Mouse (Mus musculus): ENCODE data around the gene Aff3. TPM values are rescaled to one million over a fixed set of nuclear protein-coding genes. Genes with fewer than 3 reads are reported as not detected.

Gene Aff3
- polyA plus RNA-seq (2017; shearing (Covaris generic)) = 8.7 TPM

DNA sequence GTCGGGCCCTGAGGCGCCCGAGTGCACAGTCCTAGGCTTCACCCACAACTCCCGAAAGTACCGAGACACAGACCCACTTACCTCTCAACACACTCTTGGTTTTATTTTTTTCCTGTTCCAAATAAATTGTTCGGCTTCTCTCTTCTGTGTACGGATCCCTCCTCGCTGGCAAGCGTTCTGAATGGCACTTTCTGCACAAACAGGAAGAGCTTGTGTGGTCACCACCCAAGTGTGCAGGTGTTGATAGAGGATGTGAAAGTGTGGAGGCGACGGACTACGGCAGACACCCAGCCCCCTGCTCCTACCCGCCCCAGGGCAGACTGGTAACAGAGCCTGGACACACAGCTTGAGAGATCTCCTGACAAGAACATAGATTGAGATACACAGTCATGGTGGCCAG lies at the start of gene Aff3:
TSS of gene Aff3 (minus strand) at position 179 of the 400 bp plus-strand sequence.

DNA sequence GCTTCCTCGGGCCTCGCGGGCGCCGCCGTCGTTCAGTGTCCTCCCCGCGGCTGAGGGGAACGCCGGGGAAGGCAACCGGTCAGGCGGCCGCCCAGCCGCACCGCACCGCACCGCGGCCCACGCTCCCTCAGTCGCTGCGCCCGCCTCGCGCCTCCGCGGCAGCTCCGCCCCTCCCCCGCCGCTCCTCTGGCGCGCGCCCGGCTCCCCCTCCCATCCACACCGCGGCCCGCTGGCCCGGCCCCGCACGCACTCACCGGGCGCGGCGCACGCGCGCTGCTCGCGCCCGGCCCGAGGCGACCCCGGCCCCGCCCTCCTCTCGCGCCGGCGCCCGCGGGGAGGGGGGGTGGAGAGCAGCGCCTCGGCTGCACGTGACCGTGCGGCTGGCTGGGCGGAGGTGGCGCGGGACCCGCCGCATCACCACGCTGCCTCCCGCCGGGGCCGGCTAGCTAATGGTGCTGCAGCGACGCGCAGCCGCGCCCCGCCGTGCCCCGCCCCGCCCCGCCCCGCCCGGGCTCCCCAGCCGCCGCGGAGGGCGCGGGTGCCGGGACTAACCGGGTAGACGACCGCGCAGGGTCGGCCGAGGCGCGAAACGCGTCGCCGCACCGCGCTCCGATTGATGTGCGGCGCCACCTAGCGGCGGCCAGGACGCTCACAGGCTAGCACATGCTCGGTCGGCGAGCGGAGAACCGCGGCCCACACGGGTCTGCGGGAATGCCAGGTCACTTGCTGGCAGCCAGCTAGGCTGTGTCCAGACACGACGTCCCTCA lies 535.1 kb downstream of the Aff3 start, which contains the start of gene Rev1:
TSS of gene Rev1 (minus strand) at position 301 of the 767 bp plus-strand sequence.

Other genes starting within 250 kb of the Aff3 start
- not detected for gene Lonrf2, start 171.8 kb upstream of the Aff3 start, polyA plus RNA-seq (2017; shearing (Covaris generic))
- 35.0 TPM for gene Chst10, start 233.2 kb upstream of the Aff3 start, polyA plus RNA-seq (2017; shearing (Covaris generic))